Mouse (Mus musculus): Measurements from ENCODE around the gene Xpo5.

- TF ChIP-seq FLI1 (IDR thresholded peaks at IDR 0.05; ENCODE audit: low read length) (no peak), GATA1 (IDR thresholded peaks at IDR 0.05; ENCODE audit: borderline replicate concordance, low read length) (no peak)
Observed at GRCm38 (mm10) chr17:46152847-46153782, 49.5 kb upstream of the Xpo5 start, which contains the start of gene Mad2l1bp.

All from megakaryocyte, embryonic 14.5 days (primary cell).